Mouse (Mus musculus): ENCODE measurements around the gene Srrm4. TPM values are rescaled to one million over a fixed set of nuclear protein-coding genes. Genes with fewer than 3 reads are reported as not detected.

Gene Srrm4
- polyA plus RNA-seq, 1 experiment: 1.0 TPM

DNA sequence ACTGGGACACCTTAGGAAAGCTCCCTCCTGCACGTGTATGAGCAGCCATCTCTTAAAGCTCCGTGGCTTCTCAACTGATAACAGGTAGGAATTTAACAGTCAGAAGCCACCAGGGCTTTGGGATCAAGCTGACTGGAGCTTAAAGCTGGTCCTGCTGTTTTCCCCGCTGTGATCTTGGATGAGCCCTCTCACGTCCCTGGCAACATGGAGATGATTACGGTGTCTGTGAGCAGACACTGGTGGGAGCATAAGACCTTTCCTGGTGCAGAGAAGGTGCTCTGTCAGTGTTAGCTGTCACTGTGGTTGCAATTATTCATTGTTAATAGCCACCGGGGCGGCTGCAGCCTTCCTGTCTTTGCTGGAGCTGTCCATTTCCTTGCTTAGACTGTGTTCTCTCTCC is 97.2 kb downstream of the Srrm4 start:
- H3K36me3 ChIP-seq (ENCODE audit: control insufficient read depth, insufficient read depth, low read length): no peaks in the 10 kb centered on the region
- no peak overlapping the region for H3K4me3 ChIP-seq (ENCODE audit: control insufficient read depth, low read depth, low read length)
- no peaks in the 10 kb centered on the region for H3K4me1 ChIP-seq (ENCODE audit: control insufficient read depth, insufficient read depth, low read length)
- no peak overlapping the region for H3K27ac ChIP-seq (ENCODE audit: control insufficient read depth, insufficient read depth, low read depth, low read length)
- no peaks in the 10 kb centered on the region for H3K27me3 ChIP-seq (ENCODE audit: control insufficient read depth, insufficient read depth, low read length)
- TF ChIP-seq CTCF (IDR thresholded peaks at IDR 0.05; ENCODE audit: control insufficient read depth, insufficient read depth, insufficient replicate concordance, low read depth, low read length) (no peak), POLR2A (IDR thresholded peaks at IDR 0.05; ENCODE audit: control insufficient read depth, low read depth, low read length) (no peak)

DNA sequence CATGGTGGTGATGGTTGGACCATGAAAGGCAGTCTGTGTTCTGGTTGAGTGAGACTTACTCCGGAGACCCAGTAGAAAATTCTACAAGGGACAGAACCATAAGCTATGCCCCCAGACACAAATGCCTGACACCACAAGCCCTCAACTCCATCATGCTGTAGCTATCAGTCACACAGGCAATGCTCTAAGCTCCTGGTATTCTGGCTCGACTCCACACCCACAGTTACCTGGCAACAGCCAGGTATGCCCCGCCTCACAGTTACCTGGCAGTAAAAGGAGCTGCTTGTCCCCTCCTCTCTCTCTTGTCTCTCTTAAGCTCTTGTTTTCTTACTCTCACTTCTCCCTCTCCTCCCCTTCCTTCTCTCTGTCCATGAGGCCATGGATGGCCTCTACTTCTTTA is 98.9 kb downstream of the Srrm4 start:
- TF ChIP-seq CTCF (IDR thresholded peaks at IDR 0.05; ENCODE audit: control insufficient read depth, insufficient read depth, insufficient replicate concordance, low read depth, low read length) (no peak), POLR2A (IDR thresholded peaks at IDR 0.05; ENCODE audit: control insufficient read depth, low read depth, low read length) (no peak)
- Histone ChIP-seq H3K4me1 (ENCODE audit: control insufficient read depth, insufficient read depth, low read length) (no peaks in the 10 kb centered on the region), H3K4me3 (ENCODE audit: control insufficient read depth, low read depth, low read length) (no peak overlapping the region)

DNA sequence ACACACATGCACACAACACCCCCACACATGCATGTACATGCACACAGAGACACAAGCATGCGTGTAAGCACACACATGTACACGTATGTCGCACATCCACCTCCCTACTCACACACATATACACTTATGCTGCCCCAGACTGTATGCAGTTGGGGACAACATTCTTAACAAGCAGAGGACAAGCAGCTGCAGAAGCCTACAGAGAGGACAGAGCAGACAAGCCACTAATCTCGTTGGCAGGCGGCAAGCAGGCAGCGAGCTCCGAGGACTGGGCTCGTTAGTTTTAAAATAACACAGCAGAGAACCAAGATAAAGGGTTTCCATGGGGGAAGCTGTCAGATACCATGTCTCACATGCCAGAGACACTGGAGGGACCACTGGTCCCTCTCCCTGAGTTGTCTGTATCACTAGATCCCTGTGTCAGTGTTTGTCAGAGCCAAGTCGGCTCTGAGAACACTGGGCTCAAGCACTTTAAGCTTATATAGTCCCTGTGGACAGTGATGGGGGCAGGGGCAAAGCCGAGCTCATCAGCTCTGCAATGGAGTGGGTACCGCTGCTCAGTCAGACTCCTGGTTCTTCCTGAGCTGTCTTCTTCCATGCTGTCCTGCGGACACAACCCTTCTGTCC is 99.7 kb downstream of the Srrm4 start:
- TF ChIP-seq POLR2A (IDR thresholded peaks at IDR 0.05; ENCODE audit: control insufficient read depth, low read depth, low read length): no peak
- TF ChIP-seq CTCF (IDR thresholded peaks at IDR 0.05; ENCODE audit: control insufficient read depth, insufficient read depth, insufficient replicate concordance, low read depth, low read length): no peak
- Histone ChIP-seq H3K4me3 (ENCODE audit: control insufficient read depth, low read depth, low read length) (no peak overlapping the region), H3K27ac (ENCODE audit: control insufficient read depth, insufficient read depth, low read depth, low read length) (no peak overlapping the region), H3K27me3 (ENCODE audit: control insufficient read depth, insufficient read depth, low read length) (no peaks in the 10 kb centered on the region), H3K4me1 (ENCODE audit: control insufficient read depth, insufficient read depth, low read length) (no peaks in the 10 kb centered on the region), H3K36me3 (ENCODE audit: control insufficient read depth, insufficient read depth, low read length) (no peaks in the 10 kb centered on the region)

More for the DNA sequence above, 98.9 kb downstream of the Srrm4 start:
- Histone ChIP-seq H3K36me3 (ENCODE audit: control insufficient read depth, insufficient read depth, low read length) (no peaks in the 10 kb centered on the region), H3K27me3 (ENCODE audit: control insufficient read depth, insufficient read depth, low read length) (no peaks in the 10 kb centered on the region), H3K27ac (ENCODE audit: control insufficient read depth, insufficient read depth, low read depth, low read length) (no peak overlapping the region)

DNA sequence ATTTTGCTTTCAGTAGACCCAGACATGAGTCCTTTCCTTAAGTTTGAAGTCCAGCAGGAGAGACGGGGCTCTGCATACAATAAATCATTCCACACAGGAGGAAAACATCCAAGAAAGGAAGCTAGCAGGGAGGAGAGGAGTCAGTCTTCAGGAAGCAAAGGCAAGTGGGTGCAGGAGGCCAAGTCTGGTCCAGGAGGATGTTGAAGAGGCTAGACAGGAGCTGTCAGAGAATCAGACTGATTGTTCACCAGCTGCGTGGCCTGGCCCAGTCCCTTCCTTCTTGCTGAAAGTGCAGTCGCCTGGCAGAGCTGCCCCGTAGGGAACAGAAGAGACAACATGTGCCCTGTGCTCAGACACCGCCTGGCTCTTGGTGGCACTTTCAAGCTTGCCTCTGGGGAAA is 100.8 kb downstream of the Srrm4 start:
- TF ChIP-seq CTCF (IDR thresholded peaks at IDR 0.05; ENCODE audit: control insufficient read depth, insufficient read depth, insufficient replicate concordance, low read depth, low read length) (no peak), POLR2A (IDR thresholded peaks at IDR 0.05; ENCODE audit: control insufficient read depth, low read depth, low read length) (no peak)
- no peak overlapping the region for H3K4me3 ChIP-seq (ENCODE audit: control insufficient read depth, low read depth, low read length)
- H3K4me1 ChIP-seq (ENCODE audit: control insufficient read depth, insufficient read depth, low read length): no peaks in the 10 kb centered on the region
- no peak overlapping the region for H3K27ac ChIP-seq (ENCODE audit: control insufficient read depth, insufficient read depth, low read depth, low read length)
- H3K27me3 ChIP-seq (ENCODE audit: control insufficient read depth, insufficient read depth, low read length): no peaks in the 10 kb centered on the region
- H3K36me3 ChIP-seq (ENCODE audit: control insufficient read depth, insufficient read depth, low read length): no peaks in the 10 kb centered on the region

DNA sequence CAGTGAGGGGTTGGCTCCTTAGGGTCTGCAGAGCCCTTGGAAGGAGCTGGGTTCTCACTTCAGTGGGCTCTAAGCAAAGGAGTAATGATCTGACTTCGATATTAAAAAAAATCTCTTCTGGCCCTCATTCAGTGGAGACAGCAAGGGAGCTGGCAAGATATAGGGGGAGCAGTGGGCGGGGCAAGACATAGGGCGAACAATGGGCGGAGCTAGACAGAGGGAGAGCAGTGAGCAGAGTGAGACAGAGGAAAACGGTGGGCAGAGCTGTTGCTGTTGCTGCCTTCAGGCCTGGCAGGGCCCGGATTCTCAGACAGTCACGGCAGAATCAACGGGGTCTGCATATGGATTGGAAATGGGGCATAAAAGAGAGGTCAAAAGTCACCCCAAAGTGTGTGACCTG is 102.0 kb downstream of the Srrm4 start:
- TF ChIP-seq CTCF (IDR thresholded peaks at IDR 0.05; ENCODE audit: control insufficient read depth, insufficient read depth, insufficient replicate concordance, low read depth, low read length) (no peak), POLR2A (IDR thresholded peaks at IDR 0.05; ENCODE audit: control insufficient read depth, low read depth, low read length) (no peak)
- no peak overlapping the region for H3K27ac ChIP-seq (ENCODE audit: control insufficient read depth, insufficient read depth, low read depth, low read length)
- no peak overlapping the region for H3K4me3 ChIP-seq (ENCODE audit: control insufficient read depth, low read depth, low read length)
- H3K36me3 ChIP-seq (ENCODE audit: control insufficient read depth, insufficient read depth, low read length): no peaks in the 10 kb centered on the region
- peaks cover 2% of the 10 kb centered on the region; the same call in 1 of the 2 replicates for H3K4me1 ChIP-seq (ENCODE audit: control insufficient read depth, insufficient read depth, low read length)
- no peaks in the 10 kb centered on the region for H3K27me3 ChIP-seq (ENCODE audit: control insufficient read depth, insufficient read depth, low read length)

DNA sequence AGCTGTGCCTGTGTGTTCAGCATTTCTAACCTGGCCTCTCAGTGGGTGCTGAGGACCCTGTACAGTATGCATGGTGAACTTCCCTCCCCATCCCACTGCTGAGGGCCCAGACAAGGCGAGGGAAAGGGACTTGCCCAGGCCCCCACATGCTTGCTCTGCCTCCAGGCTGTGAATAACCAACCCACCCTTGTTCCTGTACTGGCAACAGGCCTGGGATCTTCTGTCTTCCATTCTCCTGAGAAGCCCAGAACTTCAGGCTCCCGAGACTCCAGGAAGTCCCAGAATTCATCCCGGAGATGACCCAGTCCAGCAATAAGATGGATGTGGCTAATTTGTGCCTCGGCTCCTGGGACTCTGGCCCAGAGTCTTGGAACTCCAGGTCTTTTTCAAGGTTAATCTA is 105.5 kb downstream of the Srrm4 start:
- Histone ChIP-seq H3K27me3 (ENCODE audit: control insufficient read depth, insufficient read depth, low read length) (no peaks in the 10 kb centered on the region), H3K27ac (ENCODE audit: control insufficient read depth, insufficient read depth, low read depth, low read length) (no peak overlapping the region), H3K36me3 (ENCODE audit: control insufficient read depth, insufficient read depth, low read length) (no peaks in the 10 kb centered on the region), H3K4me3 (ENCODE audit: control insufficient read depth, low read depth, low read length) (no peak overlapping the region), H3K4me1 (ENCODE audit: control insufficient read depth, insufficient read depth, low read length) (peaks cover 2% of the 10 kb centered on the region; the same call in 1 of the 2 replicates)
- TF ChIP-seq POLR2A (IDR thresholded peaks at IDR 0.05; ENCODE audit: control insufficient read depth, low read depth, low read length): no peak
- TF ChIP-seq CTCF (IDR thresholded peaks at IDR 0.05; ENCODE audit: control insufficient read depth, insufficient read depth, insufficient replicate concordance, low read depth, low read length): no peak

DNA sequence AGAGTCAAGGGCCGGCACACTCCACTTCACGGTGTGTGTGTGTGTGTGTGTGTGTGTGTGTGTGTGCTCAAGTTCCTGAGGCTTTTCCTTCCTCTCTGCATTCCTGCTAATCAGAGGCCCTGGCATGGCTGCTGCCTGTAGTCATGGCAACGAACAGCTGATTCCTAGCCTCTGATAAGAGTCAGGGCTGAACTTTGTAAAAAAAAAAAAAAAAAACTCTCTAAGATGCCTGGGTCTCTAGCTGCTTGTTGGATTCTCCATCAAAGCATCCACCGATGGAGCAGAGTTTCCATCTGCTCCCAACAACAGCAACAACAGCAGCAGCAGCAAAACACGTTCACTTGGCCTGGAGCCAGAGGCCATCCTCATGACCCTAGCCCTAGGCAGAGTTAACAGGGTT is 106.5 kb downstream of the Srrm4 start:
- Histone ChIP-seq H3K27ac (ENCODE audit: control insufficient read depth, insufficient read depth, low read depth, low read length) (no peak overlapping the region), H3K4me1 (ENCODE audit: control insufficient read depth, insufficient read depth, low read length) (peaks cover 2% of the 10 kb centered on the region; the same call in 1 of the 2 replicates), H3K36me3 (ENCODE audit: control insufficient read depth, insufficient read depth, low read length) (no peaks in the 10 kb centered on the region), H3K27me3 (ENCODE audit: control insufficient read depth, insufficient read depth, low read length) (no peaks in the 10 kb centered on the region), H3K4me3 (ENCODE audit: control insufficient read depth, low read depth, low read length) (no peak overlapping the region)
- TF ChIP-seq POLR2A (IDR thresholded peaks at IDR 0.05; ENCODE audit: control insufficient read depth, low read depth, low read length) (no peak), CTCF (IDR thresholded peaks at IDR 0.05; ENCODE audit: control insufficient read depth, insufficient read depth, insufficient replicate concordance, low read depth, low read length) (no peak)

Measured in testis, adult 2 months (tissue).